Mouse (Mus musculus) 3T3-L1 (cell line): ENCODE measurements around the gene Ttc7b.

Experiments used
- DNase-seq: peaks from one replicate; pipeline ENCODE4 v3.0.0-alpha.2; 2015; ENCODE audit warnings: low read depth, low spot score

The Ttc7b gene

GRCm38 (mm10) chr12:100455453-100455852, 65.2 kb downstream of the Ttc7b start:
- peak; percentile 30 for DNase-seq

DNA sequence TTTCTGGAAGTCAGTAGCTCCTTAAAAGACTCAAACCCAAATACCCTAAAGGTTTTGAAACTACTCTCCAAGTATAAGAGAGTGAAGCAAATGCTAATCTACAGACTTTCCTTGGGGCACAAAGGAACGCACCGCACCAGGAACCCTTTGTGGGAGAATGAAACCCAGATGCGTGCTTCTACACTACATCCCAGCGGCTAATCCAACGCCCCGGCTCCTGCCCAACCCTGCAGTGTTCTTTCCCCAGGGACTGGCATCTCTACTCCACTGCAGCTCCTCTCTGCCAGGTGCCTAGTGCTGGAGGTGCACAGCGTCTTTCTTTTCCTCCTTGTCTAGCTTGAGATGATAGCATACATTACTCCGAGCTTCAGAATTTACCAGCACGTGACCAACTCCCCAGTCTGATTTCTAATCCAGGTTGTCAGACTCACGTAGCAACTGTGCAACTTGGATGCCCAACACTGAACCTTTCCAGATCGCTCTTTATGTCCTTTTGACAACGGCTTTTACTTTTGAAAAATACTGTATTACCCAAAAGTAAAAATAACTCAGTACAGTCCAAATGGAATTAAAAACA, 72.8 kb downstream of the Ttc7b start:
- no peak for DNase-seq

GRCm38 (mm10) chr12:100447161-100447560, 73.5 kb downstream of the Ttc7b start:
- no peak for DNase-seq

DNA sequence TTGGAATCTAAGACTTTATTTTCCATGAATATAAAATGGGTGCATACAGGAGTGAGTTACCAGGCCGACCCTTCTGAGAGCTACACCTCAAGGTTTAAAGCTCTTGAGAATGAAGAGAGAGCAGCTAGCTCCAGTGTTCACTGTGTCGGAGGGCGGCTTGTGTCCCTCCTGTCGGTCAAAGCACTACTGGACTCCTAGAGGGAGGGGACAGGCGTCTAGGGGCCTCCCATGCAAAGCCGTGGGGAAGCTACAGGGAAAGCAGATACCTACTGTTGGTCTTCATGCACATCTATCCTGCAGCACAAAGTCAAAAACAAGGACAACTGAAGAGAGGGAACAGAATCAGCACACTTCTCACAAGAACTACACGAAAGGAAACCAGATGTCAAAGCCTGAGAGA, 74.9 kb downstream of the Ttc7b start:
- no peak for DNase-seq

DNA sequence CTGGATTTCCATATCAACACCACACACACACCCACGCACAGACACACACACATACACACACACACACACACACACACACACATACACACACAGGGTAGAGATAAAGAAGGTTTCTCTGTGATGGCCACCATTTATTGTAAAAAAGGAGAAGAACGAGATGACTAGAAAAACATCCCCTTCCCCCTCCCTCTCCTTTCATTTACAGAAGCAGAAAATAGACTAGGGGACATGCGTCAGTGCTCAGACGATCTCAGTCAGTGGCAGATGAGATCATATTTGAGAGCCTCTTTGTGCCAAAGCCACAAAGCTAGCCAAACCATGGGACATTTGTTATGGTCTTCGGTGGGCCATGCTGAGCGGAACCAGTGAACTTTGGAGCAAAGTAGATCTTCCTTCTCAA, 75.4 kb downstream of the Ttc7b start:
- DNase-seq: no peak

GRCm38 (mm10) chr12:100444671-100445165, 75.9 kb downstream of the Ttc7b start:
- no peak for DNase-seq

GRCm38 (mm10) chr12:100443452-100443851, 77.2 kb downstream of the Ttc7b start:
- DNase-seq: no peak

DNA sequence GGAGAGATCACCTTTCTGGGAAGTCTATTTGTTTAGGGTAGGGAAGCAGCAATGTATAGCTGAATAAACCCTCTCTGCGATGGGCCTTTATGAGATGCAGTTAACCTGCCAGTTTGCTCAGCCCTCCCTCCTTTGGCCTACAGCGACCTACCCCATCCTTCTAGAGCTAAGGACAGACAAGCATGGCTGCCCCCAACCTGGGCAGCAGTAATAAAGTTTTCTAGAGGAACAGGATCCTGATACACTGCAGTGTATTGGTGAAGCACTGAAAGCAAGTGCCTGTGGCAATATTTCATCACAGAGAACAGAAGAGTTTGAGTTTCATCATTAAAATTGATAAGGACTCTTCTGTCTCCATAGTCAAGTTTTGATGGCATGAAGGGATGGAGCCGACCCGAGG, 79.0 kb downstream of the Ttc7b start:
- DNase-seq: no peak

DNA sequence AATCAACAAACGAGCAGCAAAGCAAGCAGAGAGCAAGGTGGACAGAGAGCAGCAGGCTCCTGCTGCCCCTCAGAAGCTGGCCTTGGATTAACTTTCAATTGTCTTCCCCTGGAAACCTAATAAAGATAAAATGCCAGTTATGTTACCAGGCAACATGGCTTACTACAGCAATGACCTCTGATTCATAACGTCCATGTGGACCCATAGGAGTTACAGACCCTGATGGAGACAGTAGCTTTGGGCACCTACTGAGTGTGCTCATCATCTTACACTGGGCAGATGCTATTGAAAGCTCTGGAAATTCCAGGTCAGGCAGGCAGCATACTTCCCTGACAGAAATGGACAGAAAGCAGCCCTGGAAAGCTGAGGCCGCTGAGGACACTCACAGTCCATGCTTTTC, 80.7 kb downstream of the Ttc7b start:
- DNase-seq: peak; percentile 17

GRCm38 (mm10) chr12:100439145-100439755, 81.4 kb downstream of the Ttc7b start:
- peak; percentile 51 for DNase-seq

- no peak for DNase-seq
Observed at GRCm38 (mm10) chr12:100438509-100438908, 82.1 kb downstream of the Ttc7b start.

DNA sequence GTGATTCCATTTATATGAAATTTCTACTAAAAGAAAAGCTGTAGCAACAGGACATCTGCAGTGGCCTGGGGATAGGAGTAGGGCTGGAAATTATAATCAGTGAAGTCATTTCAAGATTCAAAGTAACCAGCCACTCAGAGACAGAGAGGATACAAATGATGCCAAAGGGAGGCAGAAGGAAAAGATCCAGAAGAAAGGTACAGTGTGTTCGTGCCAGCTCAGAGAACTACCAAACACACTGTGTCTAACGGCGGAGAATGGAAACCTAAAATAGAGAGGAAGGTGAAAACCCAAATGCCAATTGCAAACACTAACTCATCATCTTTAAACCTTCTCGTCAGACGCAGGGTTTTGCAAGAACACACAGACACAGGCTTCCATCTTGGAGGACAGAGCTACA, 82.8 kb downstream of the Ttc7b start:
- no peak for DNase-seq

DNA sequence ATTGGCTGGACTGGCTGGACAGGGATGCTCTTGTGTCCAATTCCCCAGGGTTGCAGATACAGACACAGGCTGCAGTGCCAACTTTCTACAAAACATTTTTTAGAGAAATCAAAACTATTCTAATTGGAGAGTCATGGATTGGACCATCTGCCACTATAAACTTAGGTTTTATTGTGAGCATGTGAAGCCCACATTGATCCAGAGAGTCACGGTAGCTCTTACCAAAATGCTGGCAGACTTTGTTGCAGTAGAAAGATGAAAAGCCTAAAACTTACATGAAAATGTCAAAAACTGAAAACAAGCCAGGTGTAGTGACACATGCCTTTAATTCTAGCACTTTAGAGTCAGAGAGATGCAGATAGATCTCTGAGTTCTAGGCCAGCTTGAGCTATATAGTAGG, 84.9 kb downstream of the Ttc7b start:
- no peak for DNase-seq

DNA sequence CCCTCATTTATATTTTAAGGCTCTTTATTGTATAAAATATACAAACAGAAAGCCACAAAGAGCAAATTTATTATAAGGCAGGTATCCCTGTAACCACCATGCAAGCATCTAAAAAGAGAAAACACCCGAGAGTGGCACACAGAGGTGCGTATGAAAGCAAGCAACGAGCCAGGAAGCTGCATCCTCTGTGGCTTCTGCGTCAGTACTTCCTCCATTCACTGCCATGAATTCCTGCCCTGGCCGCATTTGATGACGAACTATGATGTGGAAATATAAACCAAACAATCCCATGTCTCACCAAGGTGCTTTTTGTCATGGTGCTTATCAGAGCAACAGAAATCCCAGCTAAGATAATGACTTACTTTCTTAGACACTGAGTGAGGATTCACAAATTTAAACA, 88.8 kb downstream of the Ttc7b start:
- no peak for DNase-seq

- DNase-seq: no peak
Observed at GRCm38 (mm10) chr12:100429414-100430114, 91.1 kb downstream of the Ttc7b start.

- DNase-seq: no peak
Observed at GRCm38 (mm10) chr12:100428183-100428582, 92.4 kb downstream of the Ttc7b start.

DNA sequence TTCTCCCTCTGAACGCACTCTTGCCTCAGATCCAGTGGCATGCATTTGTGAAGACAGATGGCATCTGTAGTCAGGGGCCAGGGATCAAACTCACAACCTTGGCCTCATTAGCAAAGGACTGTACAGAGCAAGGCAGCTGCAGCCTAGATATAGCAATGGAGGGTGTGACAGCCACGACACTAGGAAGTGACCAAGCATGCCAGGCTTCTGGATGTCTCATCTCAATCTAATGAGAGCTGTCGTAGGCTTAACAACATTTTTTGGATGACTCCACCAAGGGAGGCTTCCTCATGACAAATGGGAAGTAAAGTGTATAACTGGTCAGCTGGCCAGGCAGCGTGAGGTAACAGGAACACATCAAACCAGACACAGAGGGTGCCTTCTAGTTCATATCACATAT, 94.4 kb downstream of the Ttc7b start:
- no peak for DNase-seq

GRCm38 (mm10) chr12:100425028-100425427, 95.6 kb downstream of the Ttc7b start:
- no peak for DNase-seq

DNA sequence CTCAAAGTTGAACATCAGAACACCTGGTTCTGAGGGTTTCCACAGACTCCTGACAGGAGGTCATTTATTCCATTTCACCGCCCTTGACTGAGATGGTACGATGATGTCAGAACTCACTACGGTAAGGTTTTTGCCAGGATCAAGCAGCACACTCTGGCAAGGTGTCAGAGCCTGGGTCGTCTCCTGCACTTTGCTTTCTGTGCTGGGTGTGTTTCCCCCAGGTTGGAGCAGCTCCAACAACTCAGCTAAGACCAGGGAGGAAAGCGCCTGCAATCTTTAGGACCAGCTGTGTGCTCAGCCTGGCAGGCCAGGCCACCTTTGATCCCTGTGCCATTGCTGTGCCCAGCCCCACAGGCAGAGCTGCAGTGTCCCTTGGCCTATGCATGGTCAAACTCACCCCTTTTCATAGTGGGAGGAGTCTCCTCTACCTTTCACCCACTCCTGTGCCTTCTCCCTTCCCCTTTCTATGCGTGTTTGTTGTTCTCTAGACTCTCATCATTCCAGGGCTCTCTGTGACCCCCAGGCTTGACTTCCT, 98.3 kb downstream of the Ttc7b start:
- no peak for DNase-seq

GRCm38 (mm10) chr12:100421538-100421937, 99.1 kb downstream of the Ttc7b start:
- DNase-seq: peak; percentile 59

GRCm38 (mm10) chr12:100420903-100421302, 99.7 kb downstream of the Ttc7b start:
- DNase-seq: no peak

DNA sequence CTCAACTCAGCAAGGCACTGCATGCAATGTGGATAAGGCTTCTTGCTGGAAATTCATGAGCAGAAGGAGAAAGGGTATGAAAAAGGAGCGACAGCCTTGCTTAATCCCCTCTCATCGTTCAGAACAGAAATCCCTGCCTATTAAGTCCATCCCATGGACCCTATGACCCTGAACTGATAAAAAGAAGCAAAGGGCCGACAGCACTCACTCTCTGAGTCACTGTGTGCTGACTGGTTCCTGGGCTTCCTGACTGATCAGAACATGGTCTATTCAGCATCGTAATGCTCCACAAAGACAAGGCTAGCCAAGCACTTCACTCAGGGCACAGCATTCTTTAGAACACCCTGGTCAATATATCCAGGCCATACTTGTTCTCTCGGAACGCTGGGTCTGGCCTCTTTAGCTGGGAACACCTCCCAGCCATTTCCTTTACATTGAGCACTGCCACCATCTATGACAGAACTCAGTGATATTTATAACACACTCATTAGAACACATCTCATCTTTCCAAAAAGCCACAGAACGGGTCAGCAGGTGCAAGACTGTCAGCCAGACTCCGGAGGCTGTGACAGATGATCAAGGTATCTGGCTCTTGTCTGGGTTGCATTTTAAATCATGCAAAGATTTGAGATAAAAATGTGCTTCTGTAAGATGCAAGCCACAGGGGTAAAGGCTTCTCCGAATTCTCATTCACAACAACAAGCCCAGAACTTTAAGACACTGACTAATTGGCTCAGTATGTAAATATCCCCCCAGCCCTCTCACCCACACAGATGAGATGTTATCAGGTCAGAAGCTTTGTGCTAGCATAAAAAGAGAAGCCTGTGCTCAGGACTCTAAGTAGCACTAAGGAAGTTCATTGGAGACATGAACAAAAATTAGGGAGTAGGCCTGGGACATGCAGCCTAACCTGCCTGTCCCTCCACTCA, 100.4 kb downstream of the Ttc7b start:
- DNase-seq: no peak
